Mouse (Mus musculus) cerebellum, adult 9-10 months (tissue): ENCODE data around the gene Olfr543.
A peak's percentile ranks its signal among the peaks of the same experiment; 100 is the strongest.

ENCODE experiments used
- DNase-seq: peaks from one replicate; pipeline ENCODE4 v3.0.0; 2022

Olfr543 gene

GRCm38 (mm10) chr7:102472675-102473074, 8.8 kb downstream of the Olfr543 start:
- no peak for DNase-seq

- no peak for DNase-seq
Measured at GRCm38 (mm10) chr7:102467566-102467965, 13.9 kb downstream of the Olfr543 start.

GRCm38 (mm10) chr7:102458618-102459380, 22.7 kb downstream of the Olfr543 start:
- DNase-seq: no peak

DNA sequence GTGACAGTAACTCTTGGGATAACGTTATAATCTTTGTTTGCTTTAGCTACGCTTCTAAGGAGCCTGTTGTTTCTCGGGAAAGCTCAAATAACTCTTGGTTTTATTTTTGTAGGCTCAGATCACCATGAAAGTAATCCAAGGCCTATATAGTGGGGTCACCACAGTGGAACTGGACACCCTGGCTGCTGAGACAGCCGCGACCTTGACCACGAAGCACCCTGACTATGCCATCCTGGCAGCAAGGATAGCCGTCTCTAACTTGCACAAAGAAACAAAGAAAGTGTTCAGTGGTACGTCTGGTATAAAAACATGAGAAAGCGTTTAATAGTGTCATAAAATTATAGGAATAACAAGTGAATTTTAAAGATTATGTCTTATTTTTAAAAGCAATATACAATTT, 35.0 kb downstream of the Olfr543 start:
- DNase-seq: no peak

DNA sequence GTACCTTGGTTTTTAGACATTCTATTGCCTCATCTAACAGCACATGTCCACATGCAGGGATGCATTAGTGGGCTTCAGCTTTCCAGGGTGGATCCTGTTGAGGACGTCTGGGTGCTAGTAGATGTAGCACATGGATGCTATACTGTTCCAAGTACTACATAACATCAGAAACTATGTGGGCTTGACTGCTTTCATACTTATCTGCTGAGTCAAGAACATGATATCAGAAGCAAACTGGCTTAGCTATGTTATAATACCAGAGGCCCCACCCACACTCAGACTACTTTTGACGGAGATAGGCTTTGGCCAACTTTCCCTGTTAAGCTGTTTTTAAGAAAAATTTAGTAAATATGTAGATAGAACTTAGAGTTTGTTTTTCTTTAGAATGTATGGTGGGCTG, 37.2 kb downstream of the Olfr543 start:
- no peak for DNase-seq

DNA sequence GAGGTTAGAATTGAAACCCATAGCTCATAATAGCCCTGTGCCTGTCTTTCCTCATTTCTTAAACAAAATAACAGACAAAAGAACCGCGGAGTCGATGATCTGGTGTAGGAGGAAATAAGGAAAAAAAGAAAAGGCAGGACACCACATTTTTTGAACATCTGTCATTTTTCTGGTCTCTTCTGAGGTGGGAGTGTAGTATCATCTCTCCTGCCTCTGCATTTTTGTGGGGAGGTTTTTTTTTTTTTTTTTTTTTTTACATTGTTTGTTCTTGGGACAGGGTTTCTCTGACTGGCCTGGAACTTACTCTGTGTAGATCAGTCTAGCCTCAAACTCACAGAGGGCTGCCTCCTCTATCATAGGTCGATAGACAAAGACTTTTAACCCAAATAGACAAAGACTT, 39.0 kb downstream of the Olfr543 start:
- no peak for DNase-seq

- DNase-seq: peak; percentile 95
Measured at GRCm38 (mm10) chr7:102441657-102442391, 39.7 kb downstream of the Olfr543 start, which contains the start of gene Rrm1. Rrm1 (plus strand) TSS chr7:102441695.

- DNase-seq: peak; percentile 35
Measured at GRCm38 (mm10) chr7:102440822-102441656, 40.4 kb downstream of the Olfr543 start.

DNA sequence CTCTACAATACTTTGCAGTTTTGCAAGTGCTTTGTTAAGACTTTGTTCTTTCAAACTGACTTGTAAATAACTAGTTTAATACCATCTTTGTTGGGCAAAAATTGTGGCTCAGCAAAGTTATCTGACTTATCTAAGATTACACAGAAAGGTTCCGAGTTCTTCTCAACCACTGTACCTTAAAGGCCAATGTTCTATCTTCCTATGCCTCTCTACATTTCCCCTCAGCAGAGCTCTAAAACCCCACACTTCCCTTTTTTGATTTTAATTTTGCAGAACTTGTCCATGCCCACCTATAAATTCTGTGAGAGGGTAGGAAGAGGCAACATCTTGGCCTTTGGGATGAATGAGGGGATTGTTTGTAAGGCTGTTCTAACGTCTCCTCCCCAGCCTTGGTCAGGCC, 47.1 kb downstream of the Olfr543 start:
- no peak for DNase-seq
